Mouse (Mus musculus): ENCODE measurements around the gene Stx8. TPM values are rescaled to one million over a fixed set of nuclear protein-coding genes. Genes with fewer than 3 reads are reported as not detected.

The Stx8 gene
- polyA plus RNA-seq, 1 experiment from 2014 or later: 62.5 TPM

DNA sequence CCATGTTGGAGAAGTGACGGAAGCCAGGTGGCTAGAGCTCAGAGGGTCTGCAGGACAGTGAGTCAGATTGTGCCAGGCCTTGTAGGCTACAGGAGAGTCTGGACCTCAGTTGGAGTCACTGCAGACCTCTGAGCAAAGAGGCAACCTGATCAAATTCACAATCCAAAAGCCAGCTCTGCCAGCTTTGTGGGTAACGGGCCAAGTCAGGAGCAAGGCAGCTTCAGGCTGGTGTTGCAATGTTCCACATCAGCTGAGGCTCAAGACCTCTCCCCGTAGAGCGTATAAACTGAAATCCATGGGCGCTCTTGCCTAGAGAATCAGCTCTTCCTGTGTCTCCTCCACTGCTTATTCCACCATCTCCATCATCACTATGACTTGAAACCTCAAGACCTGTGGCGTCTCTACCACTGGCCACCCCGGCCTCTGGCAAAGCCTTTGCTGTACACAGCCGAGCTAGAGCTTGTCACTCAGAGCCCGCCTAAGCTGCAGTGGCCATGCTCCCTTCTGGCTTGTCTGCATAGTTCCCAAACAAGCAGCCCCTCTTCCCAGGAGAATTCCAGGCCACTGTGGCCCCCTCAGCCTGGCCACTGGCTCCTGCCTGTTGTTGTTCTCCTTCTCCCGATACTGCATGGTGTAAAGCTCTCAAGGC lies 235.9 kb downstream of the Stx8 start:
- WGBS: 80% methylated on average over 10 of the region's 10 CpGs
- peaks cover 15 to 19% of the 10 kb centered on the region in 2 experiments for H3K4me1 ChIP-seq (ENCODE audit: control insufficient read depth in 2 of 2, insufficient read depth in 2 of 2, low read length in 2 of 2)

DNA sequence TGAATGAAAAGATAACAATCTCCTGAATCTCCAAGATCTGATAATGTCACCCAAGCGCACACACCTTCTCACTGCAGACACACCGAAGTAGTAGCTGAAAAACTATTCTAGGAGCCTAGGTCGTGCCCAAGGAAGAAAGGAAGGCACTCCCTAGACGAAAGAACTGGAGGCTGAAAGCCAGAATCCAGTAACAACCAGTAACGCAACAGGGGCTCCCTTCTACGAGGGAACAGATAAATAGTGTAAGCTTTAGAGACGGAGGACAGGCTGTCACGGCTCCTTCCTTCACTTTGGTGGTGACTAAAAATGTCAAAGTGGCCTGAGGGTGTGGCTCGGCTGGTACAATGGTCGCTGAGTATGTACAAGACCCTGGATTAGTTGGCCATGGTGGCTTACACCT lies 236.6 kb downstream of the Stx8 start:
- no peak for ATAC-seq (ENCODE audit: insufficient number of reproducible peaks, insufficient read depth, low FRiP score, low read depth)
- WGBS: 44% methylated on average over 10 of the region's 10 CpGs
- H3K9me3 ChIP-seq (ENCODE audit: control insufficient read depth, low read length): no peaks in the 10 kb centered on the region

More for the DNA sequence above, 235.9 kb downstream of the Stx8 start:
- no peaks in the 10 kb centered on the region for H3K27me3 ChIP-seq (ENCODE audit: control insufficient read depth, insufficient read depth, low read length)
- H3K36me3 ChIP-seq (ENCODE audit: control insufficient read depth, insufficient read depth, low read length): no peaks in the 10 kb centered on the region
- no peak overlapping the region for H3K9ac ChIP-seq (ENCODE audit: low read length)
- ATAC-seq (ENCODE audit: insufficient number of reproducible peaks, insufficient read depth, low FRiP score, low read depth): no peak
- no peaks in the 10 kb centered on the region for H3K9me3 ChIP-seq (ENCODE audit: control insufficient read depth, low read length)
- no peak overlapping the region for H3K4me3 ChIP-seq (ENCODE audit: control insufficient read depth in 1 of 2, insufficient read depth in 1 of 2, low read depth in 1 of 2, low read length in 2 of 2)
- H3K27ac ChIP-seq (replicated peaks in 1 of 2; ENCODE audit: control insufficient read depth in 1 of 2, insufficient read depth in 1 of 2, low read depth in 2 of 2, low read length in 2 of 2): no peak overlapping the region
- no peak overlapping the region for H3K4me2 ChIP-seq (ENCODE audit: low read length)

DNA sequence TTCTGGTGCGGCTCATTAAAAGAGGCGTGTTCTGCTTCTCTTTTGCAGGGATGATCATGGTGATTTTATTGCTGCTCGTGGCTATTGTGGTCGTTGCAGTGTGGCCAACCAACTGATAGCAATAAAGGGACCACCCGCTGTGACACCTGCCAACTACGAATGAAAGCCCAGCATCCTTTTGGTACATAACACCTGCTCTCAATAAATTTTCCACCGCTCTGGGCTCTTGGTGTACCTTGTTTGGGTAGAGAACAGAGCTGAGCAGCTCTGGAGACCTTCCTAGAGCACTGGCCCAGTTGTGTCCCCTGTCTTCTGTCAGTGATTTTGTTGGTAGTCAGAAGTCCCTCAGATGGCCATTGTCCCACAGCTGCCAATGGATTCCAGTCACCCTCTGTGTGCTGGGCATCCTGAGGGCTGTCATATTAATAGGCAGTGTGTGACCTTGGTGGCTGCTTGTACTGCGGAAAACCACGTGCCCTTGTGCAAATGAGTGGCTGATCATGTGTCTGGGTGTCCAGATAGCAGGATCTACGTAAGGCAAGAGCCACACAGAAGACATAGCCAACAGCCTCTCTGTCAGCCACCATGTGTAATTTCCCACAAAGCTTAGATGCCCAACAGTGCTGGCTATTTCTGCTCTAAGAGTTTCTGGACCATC lies 237.8 kb downstream of the Stx8 start:
- Histone ChIP-seq H3K27ac (replicated peaks in 1 of 2; ENCODE audit: control insufficient read depth in 1 of 2, insufficient read depth in 1 of 2, low read depth in 2 of 2, low read length in 2 of 2) (peak overlapping the region in 1 of 2 experiments; percentile 10; a peak in 1 of 4 replicates), H3K4me1 (ENCODE audit: control insufficient read depth in 2 of 2, insufficient read depth in 2 of 2, low read length in 2 of 2) (peaks cover 17 to 25% of the 10 kb centered on the region in 2 experiments), H3K9me3 (ENCODE audit: control insufficient read depth, low read length) (no peaks in the 10 kb centered on the region), H3K36me3 (ENCODE audit: control insufficient read depth, insufficient read depth, low read length) (no peaks in the 10 kb centered on the region), H3K4me3 (ENCODE audit: control insufficient read depth in 1 of 2, insufficient read depth in 1 of 2, low read depth in 1 of 2, low read length in 2 of 2) (no peak overlapping the region), H3K27me3 (ENCODE audit: control insufficient read depth, insufficient read depth, low read length) (no peaks in the 10 kb centered on the region), H3K9ac (ENCODE audit: low read length) (no peak overlapping the region), H3K4me2 (ENCODE audit: low read length) (no peak overlapping the region)
- 71% methylated on average over 10 of the region's 10 CpGs for WGBS
- ATAC-seq (ENCODE audit: insufficient number of reproducible peaks, insufficient read depth, low FRiP score, low read depth): peak; percentile 46

More for the DNA sequence above, 236.6 kb downstream of the Stx8 start:
- no peaks in the 10 kb centered on the region for H3K36me3 ChIP-seq (ENCODE audit: control insufficient read depth, insufficient read depth, low read length)
- no peak overlapping the region for H3K9ac ChIP-seq (ENCODE audit: low read length)
- no peak overlapping the region for H3K4me3 ChIP-seq (ENCODE audit: control insufficient read depth in 1 of 2, insufficient read depth in 1 of 2, low read depth in 1 of 2, low read length in 2 of 2)
- H3K4me1 ChIP-seq (ENCODE audit: control insufficient read depth in 2 of 2, insufficient read depth in 2 of 2, low read length in 2 of 2): peaks cover 15 to 19% of the 10 kb centered on the region in 2 experiments
- no peak overlapping the region for H3K4me2 ChIP-seq (ENCODE audit: low read length)
- H3K27me3 ChIP-seq (ENCODE audit: control insufficient read depth, insufficient read depth, low read length): no peaks in the 10 kb centered on the region
- H3K27ac ChIP-seq (replicated peaks in 1 of 2; ENCODE audit: control insufficient read depth in 1 of 2, insufficient read depth in 1 of 2, low read depth in 2 of 2, low read length in 2 of 2): no peak overlapping the region

DNA sequence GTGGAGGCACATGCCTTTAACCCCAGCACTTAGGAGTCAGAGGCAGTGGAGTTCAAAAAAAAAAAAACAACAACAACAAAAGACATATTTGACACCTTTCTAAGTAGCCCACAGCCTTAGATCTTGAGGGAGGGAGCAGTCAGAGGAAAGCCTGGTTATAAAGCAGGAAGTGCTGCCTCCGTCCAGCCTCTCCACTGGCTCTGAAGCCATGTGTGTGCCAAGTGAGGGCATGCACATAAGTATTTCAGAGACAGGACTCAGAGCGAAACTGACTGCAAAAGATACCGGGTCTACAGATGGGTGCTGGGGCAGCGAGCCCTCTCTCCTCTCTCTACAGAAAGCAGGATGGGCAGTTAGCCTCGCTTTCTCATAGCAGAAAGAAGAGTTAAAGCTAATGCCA lies 238.4 kb downstream of the Stx8 start:
- H3K4me3 ChIP-seq (ENCODE audit: control insufficient read depth in 1 of 2, insufficient read depth in 1 of 2, low read depth in 1 of 2, low read length in 2 of 2): no peak overlapping the region
- H3K4me2 ChIP-seq (ENCODE audit: low read length): no peak overlapping the region
- H3K27me3 ChIP-seq (ENCODE audit: control insufficient read depth, insufficient read depth, low read length): no peaks in the 10 kb centered on the region
- no peak overlapping the region for H3K9ac ChIP-seq (ENCODE audit: low read length)
- peaks cover 17 to 25% of the 10 kb centered on the region in 2 experiments for H3K4me1 ChIP-seq (ENCODE audit: control insufficient read depth in 2 of 2, insufficient read depth in 2 of 2, low read length in 2 of 2)
- H3K36me3 ChIP-seq (ENCODE audit: control insufficient read depth, insufficient read depth, low read length): no peaks in the 10 kb centered on the region
- WGBS: 68% methylated on average over 5 of the region's 5 CpGs
- 0 out of 4 replicates have a peak overlapping the region, but pooled peaks have one; percentile 8 to 9 for H3K27ac ChIP-seq (replicated peaks in 1 of 2; ENCODE audit: control insufficient read depth in 1 of 2, insufficient read depth in 1 of 2, low read depth in 2 of 2, low read length in 2 of 2)
- H3K9me3 ChIP-seq (ENCODE audit: control insufficient read depth, low read length): no peaks in the 10 kb centered on the region
- ATAC-seq (ENCODE audit: insufficient number of reproducible peaks, insufficient read depth, low FRiP score, low read depth): no peak

DNA sequence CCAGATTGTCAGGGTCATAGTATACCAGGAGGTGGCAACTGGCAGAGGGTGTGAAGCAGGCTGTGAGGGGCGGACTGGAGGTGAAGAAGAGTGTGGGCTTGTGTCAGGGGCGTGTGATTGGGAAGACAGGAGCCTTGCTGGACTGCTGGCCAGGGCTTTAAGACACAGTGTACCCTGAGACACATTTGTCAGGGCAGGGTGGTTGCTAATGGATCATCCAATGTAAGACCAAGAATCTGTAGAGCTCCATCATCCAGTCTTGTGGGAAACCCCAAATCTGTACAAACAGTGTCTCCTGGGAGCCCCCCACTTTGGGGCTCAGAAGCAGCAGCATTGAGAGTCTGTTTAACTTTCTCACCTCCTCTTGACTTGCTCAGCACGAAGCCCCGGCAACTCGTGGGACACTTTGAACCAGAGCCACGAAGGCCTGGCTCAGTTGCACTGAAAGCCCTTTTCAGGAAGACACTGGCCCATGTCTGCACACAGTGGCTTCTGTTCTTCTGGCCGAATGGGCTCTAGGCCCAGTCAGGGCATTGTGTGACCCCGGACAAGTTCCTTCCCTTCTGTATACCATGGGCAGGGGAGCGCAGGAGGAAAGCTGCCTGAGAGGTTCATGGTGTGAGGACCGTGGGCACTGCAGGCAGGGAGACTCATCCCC lies 239.7 kb downstream of the Stx8 start:
- H3K27me3 ChIP-seq (ENCODE audit: control insufficient read depth, insufficient read depth, low read length): no peaks in the 10 kb centered on the region
- H3K9ac ChIP-seq (ENCODE audit: low read length): no peak overlapping the region
- no peaks in the 10 kb centered on the region for H3K36me3 ChIP-seq (ENCODE audit: control insufficient read depth, insufficient read depth, low read length)
- no peak overlapping the region for H3K4me3 ChIP-seq (ENCODE audit: control insufficient read depth in 1 of 2, insufficient read depth in 1 of 2, low read depth in 1 of 2, low read length in 2 of 2)
- H3K4me2 ChIP-seq (ENCODE audit: low read length): no peak overlapping the region
- peaks cover 15 to 25% of the 10 kb centered on the region in 2 experiments for H3K4me1 ChIP-seq (ENCODE audit: control insufficient read depth in 2 of 2, insufficient read depth in 2 of 2, low read length in 2 of 2)
- WGBS: 90% methylated on average over 10 of the region's 10 CpGs
- no peaks in the 10 kb centered on the region for H3K9me3 ChIP-seq (ENCODE audit: control insufficient read depth, low read length)
- no peak overlapping the region for H3K27ac ChIP-seq (replicated peaks in 1 of 2; ENCODE audit: control insufficient read depth in 1 of 2, insufficient read depth in 1 of 2, low read depth in 2 of 2, low read length in 2 of 2)
- ATAC-seq (ENCODE audit: insufficient number of reproducible peaks, insufficient read depth, low FRiP score, low read depth): no peak

DNA sequence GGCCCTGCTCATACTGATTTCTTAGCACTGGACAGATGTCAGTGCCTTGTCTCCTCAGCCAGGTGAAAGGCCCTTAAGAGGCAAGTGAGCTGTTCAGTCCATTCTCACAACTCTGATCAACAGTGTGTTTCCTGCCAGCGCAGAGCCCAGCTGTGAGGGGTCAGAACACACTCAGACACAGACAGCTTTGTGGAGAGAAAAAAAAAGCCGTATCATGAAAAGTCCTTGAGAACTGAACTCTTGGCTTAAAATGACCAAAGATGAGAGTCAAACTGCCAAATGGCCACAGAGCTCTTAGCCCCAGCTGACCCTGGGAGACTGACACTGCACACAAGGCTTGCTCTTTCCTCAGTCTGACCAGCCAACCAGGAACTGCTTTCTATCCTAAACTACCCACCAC lies 242.0 kb downstream of the Stx8 start:
- Histone ChIP-seq H3K27me3 (ENCODE audit: control insufficient read depth, insufficient read depth, low read length) (no peaks in the 10 kb centered on the region), H3K9me3 (ENCODE audit: control insufficient read depth, low read length) (no peaks in the 10 kb centered on the region), H3K9ac (ENCODE audit: low read length) (no peak overlapping the region), H3K27ac (replicated peaks in 1 of 2; ENCODE audit: control insufficient read depth in 1 of 2, insufficient read depth in 1 of 2, low read depth in 2 of 2, low read length in 2 of 2) (no peak overlapping the region), H3K4me3 (ENCODE audit: control insufficient read depth in 1 of 2, insufficient read depth in 1 of 2, low read depth in 1 of 2, low read length in 2 of 2) (no peak overlapping the region), H3K4me1 (ENCODE audit: control insufficient read depth in 2 of 2, insufficient read depth in 2 of 2, low read length in 2 of 2) (peaks cover 23 to 36% of the 10 kb centered on the region in 2 experiments), H3K36me3 (ENCODE audit: control insufficient read depth, insufficient read depth, low read length) (no peaks in the 10 kb centered on the region), H3K4me2 (ENCODE audit: low read length) (no peak overlapping the region)
- no peak for ATAC-seq (ENCODE audit: insufficient number of reproducible peaks, insufficient read depth, low FRiP score, low read depth)
- WGBS: 88% methylated on average over 2 of the region's 2 CpGs

DNA sequence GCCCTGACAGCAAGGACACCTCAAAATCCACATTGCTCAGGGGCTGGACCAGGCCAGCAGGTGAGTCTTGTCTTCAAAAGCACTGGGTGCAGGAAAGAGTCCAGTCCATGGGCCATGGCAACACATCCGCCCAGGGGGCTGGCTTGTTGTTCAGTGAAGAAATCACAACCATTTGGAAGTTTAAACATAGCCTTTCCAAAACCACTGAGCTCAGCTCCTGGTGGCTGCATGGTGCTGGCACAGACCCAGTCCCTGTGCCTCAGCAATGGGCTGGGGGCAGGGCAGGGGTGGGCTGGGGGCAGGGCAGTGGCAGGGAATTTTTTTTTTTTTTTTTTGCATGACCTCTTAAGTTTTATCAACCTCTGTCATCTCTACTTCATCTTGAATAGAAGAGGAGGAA lies 242.6 kb downstream of the Stx8 start:
- no peak overlapping the region for H3K4me2 ChIP-seq (ENCODE audit: low read length)
- no peaks in the 10 kb centered on the region for H3K36me3 ChIP-seq (ENCODE audit: control insufficient read depth, insufficient read depth, low read length)
- H3K27ac ChIP-seq (replicated peaks in 1 of 2; ENCODE audit: control insufficient read depth in 1 of 2, insufficient read depth in 1 of 2, low read depth in 2 of 2, low read length in 2 of 2): no peak overlapping the region
- H3K27me3 ChIP-seq (ENCODE audit: control insufficient read depth, insufficient read depth, low read length): no peaks in the 10 kb centered on the region
- H3K4me1 ChIP-seq (ENCODE audit: control insufficient read depth in 2 of 2, insufficient read depth in 2 of 2, low read length in 2 of 2): peaks cover 23 to 34% of the 10 kb centered on the region in 2 experiments
- ATAC-seq (ENCODE audit: insufficient number of reproducible peaks, insufficient read depth, low FRiP score, low read depth): no peak
- no peak overlapping the region for H3K9ac ChIP-seq (ENCODE audit: low read length)
- H3K4me3 ChIP-seq (ENCODE audit: control insufficient read depth in 1 of 2, insufficient read depth in 1 of 2, low read depth in 1 of 2, low read length in 2 of 2): no peak overlapping the region
- WGBS: 79% methylated on average over 1 of the region's 1 CpGs
- H3K9me3 ChIP-seq (ENCODE audit: control insufficient read depth, low read length): no peaks in the 10 kb centered on the region
